Mouse (Mus musculus) midbrain, embryonic 15.5 days (tissue): ENCODE measurements around the gene Cxadr. TPM values are rescaled to one million over a fixed set of nuclear protein-coding genes. Genes with fewer than 3 reads are reported as not detected.

Source experiments
- ATAC-seq: fragments of 200-750 bp; cut with Nextera tagmentation; replicated peaks from 2 replicates; pipeline ENCODE4 v1.8.0; 2017; ENCODE audit warnings: moderate TSS enrichment
- H3K27ac ChIP-seq: fragments of 300-500 bp; sonication (generic); 2 replicates; pipeline ENCODE4 v1.5.1; 2015; ENCODE audit warnings: mild to moderate bottlenecking, inconsistent platforms
- H3K27me3 ChIP-seq: fragments of 300-500 bp; sonication (generic); replicated peaks from 2 replicates; pipeline ENCODE4 v1.6.1; 2015; ENCODE audit warnings: inconsistent platforms
- H3K36me3 ChIP-seq: fragments of 300-500 bp; sonication (generic); replicated peaks from 2 replicates; pipeline ENCODE4 v1.6.1; 2015; ENCODE audit warnings: inconsistent platforms
- H3K4me1 ChIP-seq: fragments of 300-500 bp; sonication (generic); 2 replicates; pipeline ENCODE4 v1.6.1; 2015; ENCODE audit warnings: inconsistent platforms
- H3K4me2 ChIP-seq: fragments of 300-500 bp; sonication (generic); 2 replicates; pipeline ENCODE4 v1.6.1; 2015; ENCODE audit warnings: inconsistent platforms, mild to moderate bottlenecking, moderate library complexity
- H3K4me3 ChIP-seq: fragments of 300-500 bp; sonication (generic); 2 replicates; pipeline ENCODE4 v1.5.1; 2015; ENCODE audit warnings: mild to moderate bottlenecking, inconsistent platforms
- H3K9ac ChIP-seq: fragments of 300-500 bp; sonication (generic); 2 replicates; pipeline ENCODE4 v1.6.1; 2015; ENCODE audit warnings: mild to moderate bottlenecking, inconsistent platforms
- H3K9me3 ChIP-seq: fragments of 300-500 bp; sonication (generic); 2 replicates; pipeline ENCODE4 v1.6.1; 2016; ENCODE audit warnings: inconsistent platforms
- WGBS: fragments of 180-500 bp; shearing (Covaris S2); methylation state at CpG from one replicate; pipeline ENCODE4 v1.1.7; 2015; ENCODE audit warnings: mixed read lengths; 5-methylcytosine and 5-hydroxymethylcytosine counted together
- polyA plus RNA-seq: library from polyadenylated mRNA; unstranded; fragments of >200 nt; fragmentation: Nextera tagmentation; extraction: Ambion mirVana; gene quantifications from 2 replicates; pipeline ENCODE4 v1.2.1, GENCODE M21; 2015

Cxadr gene
- polyA plus RNA-seq: 169 and 181 TPM in 2 replicates

DNA sequence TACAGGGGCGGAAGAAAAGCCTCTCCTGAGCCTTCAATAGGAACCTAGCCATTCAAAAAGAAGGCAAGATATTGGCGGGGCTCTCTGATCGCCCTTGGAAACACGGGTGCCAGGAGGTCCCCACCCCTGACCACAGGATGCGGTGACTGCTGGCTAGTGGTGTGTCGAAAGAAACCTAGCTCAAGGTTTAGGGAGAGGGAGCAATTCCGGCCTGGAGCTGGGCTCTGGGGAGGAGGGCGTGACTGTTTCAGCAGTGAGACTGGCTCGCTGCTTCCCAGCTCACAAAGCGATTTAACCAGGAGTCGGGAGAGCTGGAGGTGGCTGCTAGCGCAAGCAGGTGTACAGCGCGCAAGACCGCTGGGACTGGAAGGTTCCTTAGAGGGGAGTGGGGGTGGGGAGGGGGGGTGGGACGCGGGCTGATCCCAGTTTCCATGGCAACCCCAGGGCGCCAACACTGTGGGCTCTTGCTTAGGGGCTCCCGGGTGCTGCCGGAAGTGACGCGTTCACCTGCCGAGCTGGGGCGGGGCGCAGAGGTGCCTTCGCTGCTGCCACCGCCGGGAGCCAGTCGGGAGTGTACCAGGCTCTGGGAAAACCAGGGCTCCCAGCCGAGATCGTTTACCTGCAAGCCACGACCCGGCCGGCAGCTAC is at the start of gene Cxadr:
Gene Cxadr (plus strand): TSS at position 307 of the 648 bp plus-strand sequence.
- H3K4me3 ChIP-seq: peak within 1 kb of the TSS; percentile 79
- H3K9me3 ChIP-seq: no peaks in the 10 kb centered on the region
- peak within 1 kb of the TSS; percentile 90 for H3K9ac ChIP-seq
- peak; percentile 98 for ATAC-seq
- no peaks in the 10 kb centered on the region for H3K36me3 ChIP-seq
- peak within 1 kb of the TSS; percentile 78 for H3K4me2 ChIP-seq
- 1% methylated on average over 34 of the region's 34 CpGs for WGBS
- H3K27me3 ChIP-seq: no peaks in the 10 kb centered on the region
- H3K27ac ChIP-seq: peak within 1 kb of the TSS; percentile 97
- H3K4me1 ChIP-seq: peaks cover 39% of the 10 kb centered on the region

DNA sequence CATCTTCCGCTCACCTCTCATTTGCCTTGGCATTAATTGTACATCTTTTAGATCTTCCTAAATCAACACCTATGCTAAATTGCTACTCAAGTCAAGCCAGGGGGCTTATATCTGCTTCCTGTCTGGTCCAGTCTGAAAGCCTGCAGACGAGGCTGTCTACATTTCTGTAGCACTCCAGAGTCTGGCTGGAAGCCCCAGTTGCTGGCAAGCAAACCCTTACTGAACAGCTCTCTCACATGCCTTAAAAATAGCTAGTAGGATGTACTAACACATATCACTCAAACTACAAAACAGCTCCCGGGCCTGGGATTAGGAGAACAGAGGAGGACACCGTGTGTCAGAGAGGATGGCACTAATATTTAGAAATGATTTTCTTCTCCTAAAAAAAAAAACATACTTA is 42.3 kb upstream of the Cxadr start:
- H3K27me3 ChIP-seq: no peaks in the 10 kb centered on the region
- ATAC-seq: no peak
- no peaks in the 10 kb centered on the region for H3K36me3 ChIP-seq
- no peak overlapping the region for H3K9ac ChIP-seq
- no peaks in the 10 kb centered on the region for H3K4me1 ChIP-seq
- no peak overlapping the region for H3K27ac ChIP-seq
- H3K4me2 ChIP-seq: no peak overlapping the region
- WGBS: 81% methylated on average over 4 of the region's 4 CpGs
- H3K9me3 ChIP-seq: no peaks in the 10 kb centered on the region
- H3K4me3 ChIP-seq: no peak overlapping the region

DNA sequence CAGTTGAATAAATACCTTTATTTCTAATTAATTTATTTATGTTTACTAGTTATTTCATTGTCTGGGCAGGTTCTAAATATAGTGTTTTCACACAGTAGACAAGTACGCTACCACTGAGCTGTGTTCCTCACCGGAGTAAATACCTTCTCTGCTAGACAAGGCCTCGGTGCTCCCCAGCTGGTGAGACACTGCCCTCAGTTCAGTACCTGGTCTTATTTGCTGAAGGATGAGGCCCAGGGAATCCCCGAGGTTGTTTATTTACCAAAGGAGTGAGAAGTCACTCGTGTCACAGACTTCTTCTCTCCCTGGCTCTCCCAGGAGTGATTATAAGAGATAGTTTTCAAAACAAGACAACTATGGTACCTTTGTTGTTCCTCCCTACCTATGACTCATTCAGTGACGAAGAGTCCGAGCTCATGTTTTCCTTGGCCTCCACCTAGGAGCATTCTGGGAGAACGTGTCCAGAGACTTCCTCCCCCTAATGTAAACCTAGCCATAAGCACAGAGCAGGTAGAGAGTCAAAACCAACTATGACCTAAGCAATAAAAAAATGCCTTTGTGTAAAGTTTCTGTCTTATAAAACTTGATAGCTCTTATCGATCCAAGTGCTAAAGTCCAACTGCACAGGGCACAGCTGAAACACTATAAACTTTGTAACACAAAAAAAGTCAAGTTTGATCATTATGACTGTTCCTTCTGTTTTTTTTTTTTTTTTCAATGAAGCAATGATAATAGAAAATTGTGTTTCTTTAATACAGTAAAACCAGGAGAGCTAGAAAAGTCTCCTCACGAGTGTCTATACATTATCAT is 41.0 kb upstream of the Cxadr start:
- no peaks in the 10 kb centered on the region for H3K27me3 ChIP-seq

DNA sequence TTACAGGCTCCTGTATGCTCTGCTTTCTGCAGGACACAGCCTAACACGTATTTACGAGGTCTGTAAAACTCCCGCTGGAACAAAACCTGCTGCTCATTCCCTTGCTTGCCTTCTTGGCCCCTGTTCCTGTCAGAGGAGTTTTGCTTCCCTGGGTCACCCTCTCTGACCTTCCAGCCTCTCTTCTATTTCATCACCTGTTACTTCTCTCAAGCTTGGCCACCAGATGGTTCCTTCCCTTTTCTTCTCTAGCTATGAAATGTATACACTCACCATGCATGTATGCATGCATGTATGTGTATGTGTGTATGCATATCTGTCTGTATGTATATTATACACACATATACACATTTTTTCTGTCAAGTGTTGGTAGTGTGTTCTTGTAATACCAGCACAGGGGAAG is 39.8 kb upstream of the Cxadr start:
- Histone ChIP-seq H3K9me3 (no peaks in the 10 kb centered on the region), H3K27ac (no peak overlapping the region), H3K4me1 (peaks cover 16% of the 10 kb centered on the region), H3K27me3 (no peaks in the 10 kb centered on the region), H3K9ac (no peak overlapping the region), H3K4me3 (no peak overlapping the region), H3K4me2 (no peak overlapping the region), H3K36me3 (no peaks in the 10 kb centered on the region)
- no peak for ATAC-seq
- WGBS: 81% methylated on average over 3 of the region's 3 CpGs

More for the DNA sequence above, 41.0 kb upstream of the Cxadr start:
- Histone ChIP-seq H3K9ac (no peak overlapping the region), H3K4me1 (peaks cover 9% of the 10 kb centered on the region), H3K4me3 (no peak overlapping the region), H3K9me3 (no peaks in the 10 kb centered on the region), H3K36me3 (no peaks in the 10 kb centered on the region), H3K27ac (no peak overlapping the region), H3K4me2 (no peak overlapping the region)
- no peak for ATAC-seq
- 87% methylated on average over 10 of the region's 10 CpGs for WGBS

DNA sequence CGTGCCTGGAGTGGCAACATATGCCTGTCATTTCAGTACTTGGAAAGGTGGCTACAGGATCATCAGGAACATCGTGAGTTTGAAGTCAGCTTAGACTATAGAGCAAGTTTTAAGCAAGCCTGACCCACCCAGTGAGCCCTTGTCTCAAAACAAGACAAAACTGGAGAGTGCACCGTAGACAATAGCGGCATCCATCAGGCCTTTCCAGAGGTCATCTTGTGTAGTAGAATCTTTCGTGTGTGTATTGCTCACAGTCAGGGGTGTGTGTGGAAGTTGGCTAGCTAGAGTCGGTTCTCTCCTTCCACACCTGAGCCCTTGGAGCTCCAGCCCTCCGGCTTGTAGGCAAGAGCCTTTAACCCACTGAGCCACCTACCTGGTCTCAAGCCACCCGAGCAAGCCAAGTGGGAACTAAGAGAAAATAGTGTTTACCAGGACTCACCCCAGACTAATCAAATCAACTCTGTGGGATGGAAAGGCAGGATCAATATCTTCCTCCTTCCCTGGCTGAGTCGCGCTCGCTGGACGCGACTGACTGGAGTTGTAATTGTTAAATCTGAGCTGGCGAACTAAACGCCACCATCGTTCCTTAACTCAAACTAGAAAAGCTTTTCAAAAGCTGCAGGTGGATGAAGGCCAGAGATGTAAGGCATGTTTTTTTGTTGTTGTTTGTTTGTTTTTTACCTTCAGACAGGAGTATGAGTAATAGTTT is 36.7 kb upstream of the Cxadr start:
- no peak overlapping the region for H3K27ac ChIP-seq
- peak overlapping the region; percentile 18; the same call in 1 of the 2 replicates for H3K9ac ChIP-seq
- WGBS: 14% methylated on average over 16 of the region's 16 CpGs
- H3K9me3 ChIP-seq: no peaks in the 10 kb centered on the region
- peaks cover 16% of the 10 kb centered on the region for H3K4me1 ChIP-seq
- peak overlapping the region; percentile 61 for H3K4me2 ChIP-seq
- ATAC-seq: peak; percentile 56; the same call in 1 of the 2 replicates
- H3K27me3 ChIP-seq: no peaks in the 10 kb centered on the region
- H3K36me3 ChIP-seq: no peaks in the 10 kb centered on the region
- H3K4me3 ChIP-seq: peak overlapping the region; percentile 31

DNA sequence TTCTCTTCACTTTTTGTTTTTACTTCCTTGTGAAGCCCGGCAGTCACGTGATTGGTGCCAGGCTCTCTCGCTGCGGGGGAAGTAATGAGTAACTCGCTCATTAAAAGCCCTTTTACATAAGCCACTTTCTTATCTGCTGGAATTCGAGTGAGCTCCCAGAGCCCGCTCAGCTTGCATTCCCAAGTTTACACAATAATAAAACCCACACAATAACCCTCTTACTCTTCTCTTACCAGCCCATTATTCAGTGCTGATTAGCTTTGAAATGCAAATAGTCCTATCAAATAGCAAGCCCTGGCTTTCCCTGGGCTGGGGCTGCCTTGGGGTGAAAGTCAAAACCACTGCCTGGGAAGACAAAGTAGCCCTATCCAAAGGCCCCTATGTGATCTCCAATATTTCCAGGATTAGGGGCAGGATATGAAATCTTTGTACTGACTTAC is 36.1 kb upstream of the Cxadr start:
- no peak overlapping the region; the same call in 1 of the 2 replicates for H3K9ac ChIP-seq
- no peak overlapping the region for H3K27ac ChIP-seq
- no peaks in the 10 kb centered on the region for H3K36me3 ChIP-seq
- under 1% methylated on average over 7 of the region's 7 CpGs for WGBS
- ATAC-seq: peak; percentile 56; the same call in 1 of the 2 replicates
- H3K4me1 ChIP-seq: peaks cover 16% of the 10 kb centered on the region
- peak overlapping the region; percentile 61 for H3K4me2 ChIP-seq
- no peaks in the 10 kb centered on the region for H3K27me3 ChIP-seq
- peak overlapping the region; percentile 31 for H3K4me3 ChIP-seq
- H3K9me3 ChIP-seq: no peaks in the 10 kb centered on the region

DNA sequence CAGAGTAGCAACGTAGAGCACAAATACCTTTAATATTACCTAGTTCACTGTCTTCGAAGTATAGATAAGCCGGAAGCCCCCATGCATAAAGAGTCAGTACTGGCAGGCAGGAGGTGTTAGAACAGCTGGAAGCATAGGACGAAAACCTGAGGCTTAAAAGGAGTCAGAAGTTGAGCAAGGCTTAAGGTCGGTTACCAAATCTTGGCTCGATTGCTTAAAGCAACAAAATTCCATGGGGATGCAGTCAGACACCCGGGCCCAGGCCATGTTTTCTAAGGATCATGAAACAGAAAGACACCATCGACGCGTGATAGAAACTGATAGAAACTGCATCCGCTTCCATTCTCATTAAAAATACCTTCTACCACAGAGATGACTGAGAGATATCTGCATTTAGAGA is 35.5 kb upstream of the Cxadr start:
- no peak overlapping the region for H3K27ac ChIP-seq
- WGBS: 41% methylated on average over 11 of the region's 11 CpGs
- no peak overlapping the region for H3K4me3 ChIP-seq
- no peaks in the 10 kb centered on the region for H3K9me3 ChIP-seq
- no peaks in the 10 kb centered on the region for H3K27me3 ChIP-seq
- H3K4me1 ChIP-seq: peaks cover 16% of the 10 kb centered on the region
- H3K9ac ChIP-seq: no peak overlapping the region
- ATAC-seq: no peak
- no peaks in the 10 kb centered on the region for H3K36me3 ChIP-seq
- H3K4me2 ChIP-seq: no peak overlapping the region

DNA sequence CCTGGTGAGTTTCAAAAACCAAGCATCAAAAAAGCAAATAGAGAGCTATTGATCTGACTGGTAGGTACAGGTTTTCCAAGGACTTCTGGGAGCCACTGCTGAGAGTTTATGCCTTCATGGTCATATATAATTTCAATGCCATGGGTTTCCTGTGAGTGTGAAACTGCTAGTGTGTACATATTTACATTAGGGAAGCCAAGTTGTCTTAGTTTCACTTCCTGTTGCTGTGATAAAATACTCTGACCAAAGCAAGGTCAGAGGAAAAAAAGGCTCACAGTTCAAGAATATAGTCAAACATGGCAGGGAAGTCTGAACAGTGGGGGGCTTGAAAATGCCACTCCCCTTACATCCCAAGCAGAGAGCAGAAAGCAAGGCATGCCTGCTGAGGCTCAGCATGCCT is 33.8 kb upstream of the Cxadr start:
- H3K4me2 ChIP-seq: no peak overlapping the region
- H3K4me3 ChIP-seq: no peak overlapping the region
- no peak for ATAC-seq
- no peaks in the 10 kb centered on the region for H3K9me3 ChIP-seq
- H3K27me3 ChIP-seq: no peaks in the 10 kb centered on the region
- H3K9ac ChIP-seq: no peak overlapping the region
- no peak overlapping the region for H3K27ac ChIP-seq
- peaks cover 16% of the 10 kb centered on the region for H3K4me1 ChIP-seq
- H3K36me3 ChIP-seq: no peaks in the 10 kb centered on the region

DNA sequence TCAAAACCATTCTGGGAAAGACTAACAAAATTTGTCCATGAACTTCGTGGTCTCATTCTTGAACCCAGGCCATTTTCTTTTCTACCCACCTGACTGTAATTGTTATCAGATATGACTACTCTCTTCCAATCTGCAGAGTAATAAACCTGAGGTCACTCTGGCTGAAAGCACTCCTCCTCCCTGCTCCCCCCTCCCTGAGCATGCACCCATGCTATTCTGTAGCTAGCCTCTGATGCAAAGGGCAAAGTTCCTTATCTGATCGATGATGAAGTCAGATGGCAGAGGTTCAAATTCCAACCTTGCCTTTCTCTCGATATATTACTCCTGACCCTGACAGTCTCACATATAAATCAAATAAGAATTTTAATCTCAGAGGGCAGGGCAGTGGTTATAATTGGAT is 33.1 kb upstream of the Cxadr start:
- no peak for ATAC-seq
- Histone ChIP-seq H3K27ac (no peak overlapping the region), H3K27me3 (no peaks in the 10 kb centered on the region), H3K4me1 (peaks cover 16% of the 10 kb centered on the region), H3K4me3 (no peak overlapping the region), H3K9ac (no peak overlapping the region), H3K4me2 (no peak overlapping the region), H3K36me3 (no peaks in the 10 kb centered on the region), H3K9me3 (no peaks in the 10 kb centered on the region)
- 85% methylated on average over 3 of the region's 3 CpGs for WGBS

DNA sequence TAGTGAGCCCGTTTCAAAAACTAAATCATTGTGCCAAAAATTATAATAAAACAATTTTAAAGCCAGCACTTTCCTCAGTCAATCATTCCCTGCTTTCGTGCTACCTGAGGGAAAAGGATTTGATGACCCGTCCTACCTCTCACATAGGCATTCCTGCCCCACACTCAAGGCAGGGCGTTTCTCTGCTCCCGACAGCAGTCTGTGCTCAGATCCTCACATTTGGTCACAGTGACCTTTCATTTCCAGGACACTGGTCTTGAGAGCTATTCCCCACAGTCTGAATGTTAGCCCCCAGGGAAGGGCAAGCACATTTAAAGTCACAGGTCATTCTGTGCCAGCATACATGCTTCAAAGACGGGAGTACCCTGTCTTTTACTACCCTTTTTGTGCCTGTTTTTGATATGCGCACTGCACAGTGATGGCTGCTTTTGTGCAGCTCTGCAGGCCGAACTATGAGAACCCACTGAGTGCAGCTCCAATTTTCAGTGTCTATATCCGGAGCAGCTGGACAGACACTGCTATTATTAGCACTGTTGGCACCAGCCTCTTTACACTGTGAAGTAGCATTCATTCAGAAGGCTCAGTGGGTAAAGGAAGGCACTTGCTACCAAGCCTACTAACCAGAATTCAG is 26.3 kb upstream of the Cxadr start:
- H3K4me1 ChIP-seq: no peaks in the 10 kb centered on the region
- H3K9ac ChIP-seq: no peak overlapping the region
- no peak overlapping the region for H3K27ac ChIP-seq
- 74% methylated on average over 9 of the region's 9 CpGs for WGBS
- ATAC-seq: no peak
- no peaks in the 10 kb centered on the region for H3K27me3 ChIP-seq
- H3K4me3 ChIP-seq: no peak overlapping the region
- no peak overlapping the region for H3K4me2 ChIP-seq
- no peaks in the 10 kb centered on the region for H3K36me3 ChIP-seq
- H3K9me3 ChIP-seq: no peaks in the 10 kb centered on the region

DNA sequence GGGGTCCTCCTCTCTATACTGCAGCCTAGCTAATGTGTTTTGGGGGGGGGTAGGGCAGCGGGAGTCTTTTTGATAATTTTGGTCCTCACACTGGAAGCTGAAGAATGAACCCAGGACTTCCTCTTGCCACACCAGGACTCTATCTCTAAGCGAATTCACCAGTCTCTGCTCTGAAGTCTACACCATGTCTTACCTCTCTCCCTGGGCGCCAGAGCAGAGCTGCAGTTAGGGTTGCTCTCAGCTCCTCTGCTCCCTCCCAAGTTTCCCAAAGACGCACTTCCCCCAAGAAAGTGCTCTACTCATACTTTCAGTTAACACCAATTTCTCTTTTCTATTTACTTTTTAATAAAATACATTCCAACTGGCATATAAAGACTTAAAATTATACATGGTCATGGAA is 23.7 kb upstream of the Cxadr start:
- H3K9me3 ChIP-seq: no peaks in the 10 kb centered on the region
- WGBS: 60% methylated on average over 4 of the region's 4 CpGs
- no peak overlapping the region for H3K27ac ChIP-seq
- no peak overlapping the region for H3K4me2 ChIP-seq
- H3K4me1 ChIP-seq: no peaks in the 10 kb centered on the region
- no peak overlapping the region for H3K4me3 ChIP-seq
- no peak overlapping the region for H3K9ac ChIP-seq
- H3K27me3 ChIP-seq: no peaks in the 10 kb centered on the region
- H3K36me3 ChIP-seq: no peaks in the 10 kb centered on the region
- no peak for ATAC-seq
